Mouse (Mus musculus) gastrocnemius, adult 8-10 months (tissue): ENCODE measurements around the gene Cort. TPM values are rescaled to one million over a fixed set of nuclear protein-coding genes. Genes with fewer than 3 reads are reported as not detected.
"Not testable (repeated sequence)": the region's sequence is repeated elsewhere in the genome, so short reads cannot be mapped to it uniquely, and the experiment has no call there.

Experiments used
- DNase-seq, 2 experiments: peaks; one replicate each; pipeline ENCODE4 v3.0.0; 2022; ENCODE audit warnings: low spot score in 2 of 2
- total RNA-seq, 4 experiments: library from RNA; stranded (reverse); gene quantifications; 2 replicates each; pipeline ENCODE4 v1.2.4; 2022

The Cort gene
- under 1 TPM in 2 of 4 experiments, not detected in 2; 0.53 to 0.61 TPM for total RNA-seq

DNA sequence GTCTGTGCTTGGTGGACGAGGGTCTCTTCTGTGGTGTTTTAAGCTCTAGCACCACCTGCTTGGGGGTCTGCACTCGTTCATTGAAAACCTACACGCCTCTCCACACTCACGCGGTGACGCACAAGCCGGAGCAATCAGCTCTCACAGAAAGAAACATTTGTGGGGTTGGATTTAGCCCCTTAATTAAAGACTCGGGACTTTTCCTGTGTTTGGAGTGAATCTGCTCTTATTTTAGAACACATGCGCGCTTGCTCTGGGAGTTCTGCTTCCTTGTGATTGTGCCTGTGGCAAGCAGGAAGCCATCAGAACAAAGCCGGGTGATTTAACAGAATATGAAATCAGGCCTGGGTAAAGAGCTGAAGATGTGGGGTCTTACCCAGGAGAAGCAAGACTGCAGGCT lies at the start of gene Cort:
TSS of gene Cort (minus strand) at position 101 of the 400 bp plus-strand sequence.
- DNase-seq = no peak

DNA sequence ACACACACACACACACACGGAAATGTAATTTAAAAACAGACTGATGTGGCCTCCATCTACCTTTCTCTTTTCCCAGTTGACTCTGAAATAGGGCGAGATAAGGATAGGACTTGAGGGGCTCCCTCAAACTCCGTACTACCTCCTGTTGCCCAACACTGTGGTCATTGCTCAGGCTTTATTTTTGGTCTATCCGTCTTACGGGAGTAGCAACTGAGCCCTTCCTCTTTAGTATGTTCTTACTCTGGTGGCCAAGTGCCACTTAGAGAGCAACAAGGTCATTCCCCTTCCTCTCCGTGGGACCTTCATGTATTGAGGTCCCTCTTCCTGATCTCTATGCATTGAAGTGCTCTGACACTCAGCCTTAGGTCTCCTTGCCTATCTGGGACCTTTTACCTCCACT lies 47.1 kb upstream of the Cort start:
- no peak for DNase-seq

DNA sequence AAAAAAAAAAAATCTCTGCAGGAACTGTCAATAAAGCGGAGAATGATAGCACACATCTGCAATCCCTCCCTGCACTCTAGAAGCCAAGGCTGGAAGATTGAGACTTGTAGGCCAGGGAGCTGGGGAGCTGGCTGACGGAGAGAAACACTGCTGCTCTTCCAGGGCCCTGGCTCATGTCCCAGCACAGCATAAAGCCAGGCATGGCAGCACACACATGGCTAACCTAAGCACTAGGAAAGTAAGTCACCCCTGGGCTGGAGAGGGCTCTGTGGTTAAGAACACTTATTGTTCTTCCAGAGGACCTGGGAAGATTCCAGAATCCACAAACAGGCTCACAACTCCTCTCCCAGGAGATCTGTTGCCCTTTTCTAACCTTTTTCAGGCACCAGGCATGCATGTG lies 46.1 kb upstream of the Cort start:
- peak; percentile 41 to 61 for DNase-seq

DNA sequence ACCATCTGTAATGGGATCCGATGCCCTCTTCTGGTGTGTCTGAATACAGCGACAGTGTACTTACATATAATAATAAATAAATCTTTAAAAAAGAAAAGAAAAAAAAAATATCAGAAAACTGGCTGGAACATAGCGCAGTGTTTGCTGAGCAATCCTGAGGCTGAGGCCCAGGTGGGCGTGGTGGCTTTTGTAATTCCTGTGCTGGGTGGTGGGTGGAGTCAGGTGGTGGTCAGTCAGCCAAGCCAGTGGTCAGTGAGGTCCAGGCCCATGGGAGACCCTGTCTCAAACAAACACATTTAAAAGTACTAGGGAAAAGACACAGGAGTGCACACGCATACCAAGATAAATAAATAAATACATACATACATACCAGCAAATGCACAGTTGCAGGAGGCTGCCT lies 45.5 kb upstream of the Cort start:
- DNase-seq = peak; percentile 49 to 63

DNA sequence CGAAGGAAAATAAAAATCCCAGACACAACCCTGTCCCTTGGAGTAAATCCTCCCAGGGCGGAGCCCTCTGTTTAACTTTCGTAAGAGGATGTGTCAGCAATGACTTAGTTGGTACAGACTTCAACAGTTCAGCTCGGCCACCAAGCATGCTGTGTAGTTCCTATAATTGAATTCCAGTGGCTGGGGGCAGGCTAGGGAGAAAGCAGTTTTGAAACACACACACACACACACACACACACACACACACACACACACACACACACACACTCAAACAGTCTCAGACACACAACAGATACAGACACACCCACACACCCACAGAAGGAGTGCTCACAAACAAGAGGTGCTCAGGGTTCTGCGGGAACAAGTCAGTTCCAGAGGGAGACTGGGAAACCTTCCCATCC lies 45.0 kb upstream of the Cort start:
- DNase-seq = peak in 1 of 2 experiments; percentile 37

DNA sequence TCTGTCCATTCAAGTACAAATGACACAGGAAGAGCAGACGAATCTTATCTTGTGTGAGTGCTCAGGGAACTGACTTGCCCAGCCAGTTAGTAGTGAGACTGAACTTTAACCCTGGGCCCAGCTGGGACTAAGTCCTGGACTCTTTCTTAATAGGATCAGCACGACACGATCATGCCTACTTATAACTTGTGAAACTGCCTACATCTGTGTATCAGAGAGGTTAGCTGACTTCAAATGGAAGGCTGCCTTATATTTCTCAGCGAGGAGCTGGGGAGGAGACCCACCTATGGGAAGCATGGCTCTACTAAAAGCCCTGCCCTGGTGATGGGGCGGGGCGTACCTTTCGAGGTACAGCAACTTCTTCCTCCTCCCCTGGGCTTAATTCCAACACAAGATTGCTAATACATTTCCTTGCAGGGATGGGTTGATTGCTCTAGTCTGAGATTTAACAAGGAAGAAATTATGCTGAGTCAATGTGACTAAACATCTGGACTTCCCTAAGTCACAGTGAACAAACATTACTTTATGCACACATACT lies 43.9 kb upstream of the Cort start:
- no peak for DNase-seq

DNA sequence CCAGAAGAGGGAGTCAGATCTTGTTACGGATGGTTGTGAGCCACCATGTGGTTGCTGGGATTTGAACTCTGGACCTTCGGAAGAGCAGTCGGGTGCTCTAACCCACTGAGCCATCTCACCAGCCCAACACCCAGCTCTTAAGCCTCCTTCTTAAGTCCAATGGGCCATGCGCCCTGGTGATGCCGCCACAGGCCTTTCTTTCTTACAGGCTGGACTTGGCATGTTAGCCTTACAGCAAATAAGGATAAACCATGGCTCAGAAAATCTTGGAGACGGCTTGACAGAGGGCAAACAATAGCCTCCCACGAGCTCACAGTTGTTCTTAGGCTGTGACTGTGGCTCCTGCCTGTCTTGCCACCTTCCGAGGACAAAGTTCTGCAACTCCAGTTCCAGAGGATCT lies 43.4 kb upstream of the Cort start:
- not testable (repeated sequence) for DNase-seq

DNA sequence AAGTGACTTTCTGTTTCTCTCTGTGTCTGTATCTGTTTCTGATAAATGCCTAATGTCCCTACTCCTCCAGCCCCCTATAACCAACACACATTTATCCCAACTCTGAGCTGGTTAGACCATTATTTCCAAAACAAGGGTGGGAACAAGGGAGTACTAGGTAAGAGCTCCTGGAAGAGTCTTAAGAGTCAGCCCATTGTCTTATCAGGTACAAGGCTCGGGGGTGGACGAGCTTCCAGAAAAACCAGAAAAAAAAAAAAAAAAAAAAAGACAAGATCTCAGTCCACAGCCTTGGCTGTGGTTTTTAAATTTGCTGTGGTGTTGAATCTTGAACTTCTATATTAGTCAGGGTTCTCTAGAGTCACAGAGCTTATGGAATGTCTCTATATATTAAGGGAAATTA lies 41.5 kb upstream of the Cort start:
- DNase-seq = no peak

DNA sequence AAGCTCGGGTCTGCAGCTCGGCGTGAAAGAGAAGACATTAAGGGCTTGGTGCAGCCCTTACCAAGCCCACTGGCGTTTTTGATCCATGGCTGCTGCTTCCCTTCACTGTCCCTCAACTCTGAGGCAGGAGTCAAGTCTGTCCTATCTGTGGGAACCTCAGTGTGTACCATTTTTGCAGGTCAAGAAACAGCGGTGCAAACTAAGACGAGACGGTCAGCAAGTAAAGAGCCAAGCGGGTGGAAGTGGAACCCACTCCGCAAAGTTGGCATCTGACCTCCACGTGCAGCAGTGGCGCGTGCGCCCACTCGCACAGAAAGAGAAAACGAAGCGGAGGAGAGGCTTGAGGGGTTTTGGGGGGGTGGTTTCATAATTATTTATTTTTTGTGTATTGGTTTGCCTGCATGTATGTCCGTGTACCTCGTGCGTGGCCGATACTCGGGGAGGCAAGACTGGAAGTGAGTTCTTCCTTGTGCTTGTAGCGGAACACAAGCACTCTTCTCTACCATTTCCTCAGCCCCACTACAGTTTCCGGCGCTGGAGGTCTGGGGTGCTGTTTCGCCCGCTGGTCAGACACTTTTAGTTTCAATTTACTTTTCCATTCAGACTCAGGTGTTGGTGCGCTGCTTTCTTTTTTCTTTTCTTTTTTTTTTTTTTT lies 40.5 kb upstream of the Cort start:
- peak in 1 of 2 experiments; percentile 13 for DNase-seq

DNA sequence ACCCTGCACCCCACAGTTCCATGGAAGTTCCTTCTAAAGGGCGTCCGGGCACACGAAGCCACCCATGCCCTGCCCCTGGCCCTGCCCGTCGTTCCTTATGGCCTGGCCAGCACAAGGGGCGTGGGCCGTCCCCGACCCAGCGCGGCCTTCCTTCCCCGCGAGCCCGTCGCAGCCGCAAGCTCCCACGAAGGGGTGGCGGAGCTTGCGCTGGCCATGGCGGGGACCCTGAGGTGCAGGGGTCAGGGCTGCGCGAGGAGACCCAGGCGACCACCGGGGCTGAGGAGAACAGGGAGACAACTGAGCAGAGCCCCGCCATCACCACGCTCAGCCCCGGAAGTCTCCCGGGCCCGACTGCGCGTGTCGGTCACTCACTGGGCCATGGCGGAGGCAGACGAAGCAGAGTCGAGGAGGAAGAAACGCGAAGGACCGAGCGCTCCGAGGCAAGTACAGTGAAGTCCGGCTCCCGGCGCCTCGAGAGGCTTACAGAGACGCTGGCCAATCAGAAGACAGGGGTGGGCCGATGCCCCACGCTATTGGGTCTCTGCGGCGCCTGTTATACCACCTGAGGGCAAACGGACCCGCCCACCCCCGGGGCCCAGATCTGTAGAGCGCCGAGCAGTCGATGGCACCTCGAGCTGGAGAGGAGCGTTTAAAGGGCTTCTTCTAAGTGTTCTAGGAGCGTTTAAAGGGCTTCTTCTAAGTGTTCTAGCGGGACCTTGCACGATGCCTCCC lies 39.8 kb upstream of the Cort start, which contains the start of gene Pgd:
TSS of gene Pgd (minus strand) at position 557 of the 732 bp plus-strand sequence.
- peak; percentile 96 for DNase-seq

DNA sequence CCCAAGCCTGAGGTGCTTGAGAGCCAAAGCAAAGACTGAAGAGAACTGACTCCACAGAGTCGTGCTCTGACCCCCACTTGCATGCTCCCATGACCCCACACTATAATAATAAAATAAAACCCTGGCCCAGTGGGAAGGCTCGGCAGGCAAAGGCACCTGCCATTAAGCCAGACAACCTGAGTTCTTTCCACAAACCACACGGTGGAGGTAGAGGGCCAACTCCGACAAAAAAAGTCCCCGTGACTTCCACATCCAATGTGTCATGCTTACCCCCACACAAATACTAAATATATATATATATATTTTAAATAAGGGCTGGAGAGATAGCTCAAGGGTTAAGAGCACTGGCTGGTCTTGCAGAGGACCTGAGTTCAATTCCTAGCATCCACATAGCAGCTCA lies 37.6 kb upstream of the Cort start:
- no peak for DNase-seq

DNA sequence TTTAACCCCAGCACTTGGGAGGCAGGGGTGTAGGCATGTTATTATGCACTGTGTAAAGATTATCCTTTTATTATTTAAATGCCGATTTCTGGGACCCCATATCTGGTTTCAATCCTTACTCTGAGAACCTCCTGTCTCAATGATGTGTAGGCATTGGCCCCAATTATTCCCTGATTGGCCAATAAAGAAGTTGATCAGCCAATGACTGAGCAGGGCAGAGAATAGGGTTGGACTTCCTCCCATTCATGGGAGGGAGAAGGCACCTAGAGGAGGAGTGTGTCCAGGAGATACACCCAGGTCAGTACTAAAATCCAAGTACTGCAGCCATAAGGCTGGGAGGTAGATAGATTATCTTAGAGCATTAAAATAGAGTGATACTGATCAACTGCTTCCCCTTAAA lies 36.6 kb upstream of the Cort start:
- no peak for DNase-seq

DNA sequence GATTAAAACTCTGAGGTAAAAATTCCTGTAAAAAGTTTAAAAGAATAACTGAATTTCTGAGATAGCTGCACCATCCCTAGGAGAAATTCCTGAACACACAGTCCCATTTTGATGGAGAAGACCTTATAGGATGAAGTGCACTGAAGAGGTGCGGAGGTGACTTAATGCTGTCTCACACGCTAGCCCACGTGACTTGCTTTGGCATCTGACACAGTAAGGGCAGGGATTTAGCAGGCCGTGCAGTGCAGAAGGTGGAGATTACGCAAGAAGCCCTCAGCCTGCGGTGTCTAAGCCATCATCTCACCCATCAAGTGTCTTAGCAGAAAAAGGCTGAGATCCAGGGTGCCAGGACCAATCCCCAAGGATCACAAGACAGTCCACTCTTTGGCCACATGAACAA lies 34.6 kb upstream of the Cort start:
- DNase-seq = no peak

DNA sequence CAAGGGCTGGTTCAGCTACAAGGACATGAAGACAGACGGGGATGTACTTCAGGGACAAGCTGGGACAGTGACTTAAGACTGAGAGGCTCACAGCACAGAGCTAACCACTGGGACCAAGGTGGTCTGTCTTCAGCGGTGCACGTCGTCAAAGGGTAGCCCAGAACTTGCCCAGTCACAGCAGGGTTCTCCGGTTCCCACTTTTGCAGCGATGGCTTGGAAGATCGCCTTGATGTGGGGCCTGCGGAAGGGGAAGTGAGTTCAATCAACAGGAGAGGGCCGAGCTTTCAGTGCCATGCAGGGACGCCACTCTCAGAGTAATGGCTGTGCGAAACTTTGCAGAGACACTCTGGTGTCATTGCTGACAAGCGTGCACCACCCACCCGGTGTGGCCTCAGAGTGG lies 33.3 kb upstream of the Cort start:
- DNase-seq = no peak

DNA sequence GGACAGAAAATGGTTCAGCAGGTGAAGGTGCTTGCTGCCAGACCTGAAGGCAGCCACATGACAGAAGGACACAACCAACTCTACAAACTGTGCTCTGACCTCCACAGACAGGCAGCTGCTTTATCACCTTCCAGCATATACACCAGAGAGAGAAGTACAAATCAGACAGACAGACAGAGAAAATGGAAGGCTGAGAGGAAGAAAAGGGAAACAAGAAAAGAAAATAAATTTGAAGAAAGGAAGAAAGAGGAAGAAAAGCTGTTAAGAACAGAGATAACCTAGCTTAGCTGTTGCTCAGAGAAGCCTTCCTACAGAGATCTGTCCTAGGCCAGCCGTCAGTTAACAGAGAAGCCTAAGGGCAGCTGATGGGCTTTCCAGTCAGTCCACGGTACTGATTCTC lies 32.6 kb upstream of the Cort start:
- DNase-seq = no peak

DNA sequence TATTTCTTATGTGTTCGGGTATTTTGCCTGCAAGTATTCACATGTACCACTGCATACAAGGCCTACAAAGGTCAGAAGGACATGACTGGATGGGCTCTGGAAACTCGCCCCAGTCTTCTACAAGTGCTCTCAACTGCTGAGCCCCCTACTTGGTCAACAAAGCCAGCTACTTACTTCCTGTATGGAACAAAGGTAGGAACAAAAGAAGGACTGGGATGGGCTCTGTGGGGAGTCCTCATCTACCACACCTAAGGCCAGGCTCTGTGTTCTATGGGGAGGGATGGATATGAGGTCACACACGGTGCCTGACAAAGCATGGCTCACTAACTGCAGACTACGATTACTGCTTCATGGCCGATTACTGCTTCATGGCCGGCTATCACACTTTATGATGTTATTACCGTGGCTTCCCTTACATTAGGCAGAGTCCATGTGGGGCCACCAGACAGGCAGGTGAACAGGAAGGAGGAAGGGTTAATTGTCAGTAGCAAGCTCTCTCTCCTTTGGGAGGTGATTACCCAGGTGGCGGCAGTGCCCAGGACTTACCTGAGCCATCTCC lies 30.9 kb upstream of the Cort start:
- DNase-seq = no peak

DNA sequence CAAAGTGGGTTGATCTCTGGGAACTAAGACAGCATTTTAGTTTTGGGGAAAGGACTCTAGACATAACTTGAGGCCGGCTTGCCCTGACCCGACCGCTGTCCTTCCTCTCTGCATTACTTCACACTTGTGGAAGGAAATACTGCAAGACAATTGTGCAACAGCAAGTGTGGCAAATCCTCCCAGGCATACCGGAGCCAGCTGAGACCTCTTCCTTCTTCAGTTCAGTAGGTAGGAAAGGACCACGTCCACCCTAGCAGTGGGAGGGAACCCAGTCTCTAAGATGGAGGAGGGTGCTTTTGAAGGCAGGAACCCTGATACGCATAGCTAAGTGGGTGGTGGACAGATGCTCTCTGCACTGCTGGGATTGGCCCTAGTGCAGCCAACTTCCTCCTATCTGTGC lies 29.1 kb upstream of the Cort start:
- DNase-seq = no peak

DNA sequence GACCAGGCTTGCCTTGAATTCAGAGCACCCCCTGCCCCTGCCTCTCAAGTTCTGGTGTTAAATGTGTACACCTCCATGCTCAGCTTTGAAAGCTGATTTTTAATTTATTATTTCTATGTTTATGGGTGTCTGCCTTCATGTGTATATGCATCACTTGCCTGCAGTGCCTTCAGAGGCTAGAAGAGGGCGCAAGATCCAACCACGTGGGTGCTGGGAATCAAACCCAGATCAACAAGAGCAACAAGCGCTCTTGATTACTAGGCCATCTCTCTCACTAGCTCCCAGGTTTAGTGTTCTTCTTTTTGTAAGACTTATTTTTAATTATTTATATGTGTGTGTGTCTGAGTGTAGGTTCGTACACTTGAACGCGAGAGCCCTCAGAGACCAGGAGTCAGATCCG lies 28.3 kb upstream of the Cort start:
- DNase-seq = no peak

DNA sequence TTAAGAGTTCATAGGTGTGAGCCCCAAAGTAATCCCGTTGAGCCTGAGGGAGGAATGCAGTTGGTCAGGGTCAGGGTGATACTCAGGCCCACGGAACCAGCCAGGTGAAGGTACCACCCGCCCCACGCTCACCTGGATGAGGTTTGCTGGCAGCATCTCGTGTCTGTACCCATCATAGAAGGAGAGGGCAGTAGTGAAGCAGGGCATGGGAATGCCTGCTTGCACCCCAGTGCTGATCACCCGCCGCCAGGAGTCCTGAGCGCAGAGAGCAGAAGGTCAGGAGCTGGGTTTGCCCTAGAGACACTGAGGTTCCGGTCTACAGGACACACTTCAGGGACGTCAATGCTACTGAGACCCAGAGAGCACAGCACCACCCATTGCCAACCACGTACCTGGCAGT lies 24.2 kb upstream of the Cort start:
- no peak for DNase-seq

DNA sequence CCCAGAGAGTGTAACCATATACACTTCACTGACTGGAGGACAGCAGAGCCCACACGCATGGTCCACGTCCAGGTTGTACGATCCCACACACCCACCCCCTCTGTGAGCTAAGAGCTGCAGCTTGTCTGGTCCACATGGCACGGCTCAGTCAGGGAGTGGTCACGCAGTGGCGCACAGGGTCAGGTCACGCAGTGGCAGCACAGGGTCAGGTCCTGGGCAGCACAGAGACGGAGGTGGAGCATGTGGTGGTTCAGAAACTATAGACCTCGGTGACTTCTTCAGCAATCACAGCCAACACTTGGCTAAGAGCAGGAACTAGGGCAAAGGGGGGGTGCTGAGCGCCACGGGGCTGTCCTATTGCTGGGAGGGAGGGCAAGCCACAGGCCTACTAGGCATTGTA lies 23.7 kb upstream of the Cort start:
- DNase-seq = peak; percentile 21 to 45

DNA sequence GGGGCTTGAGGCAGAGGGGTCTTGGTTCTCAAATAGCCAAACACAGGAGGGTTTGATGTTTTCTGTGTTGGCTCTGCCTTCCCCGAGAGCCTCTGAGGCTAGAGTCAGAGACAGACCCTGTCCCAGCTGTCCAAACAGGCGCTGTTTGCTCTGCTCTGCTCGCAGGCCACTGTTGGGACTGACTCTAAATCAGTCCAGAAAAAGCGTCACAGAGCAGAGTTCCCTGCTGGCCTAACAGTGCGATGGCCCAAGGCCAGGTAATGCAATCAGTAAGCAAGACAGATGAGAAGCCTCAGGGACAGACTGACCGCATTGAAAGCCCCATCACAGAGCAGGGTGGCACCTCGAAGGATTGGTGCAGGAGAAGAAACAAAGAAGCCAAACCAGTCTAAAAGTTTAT lies 23.0 kb upstream of the Cort start:
- peak; percentile 30 to 43 for DNase-seq

DNA sequence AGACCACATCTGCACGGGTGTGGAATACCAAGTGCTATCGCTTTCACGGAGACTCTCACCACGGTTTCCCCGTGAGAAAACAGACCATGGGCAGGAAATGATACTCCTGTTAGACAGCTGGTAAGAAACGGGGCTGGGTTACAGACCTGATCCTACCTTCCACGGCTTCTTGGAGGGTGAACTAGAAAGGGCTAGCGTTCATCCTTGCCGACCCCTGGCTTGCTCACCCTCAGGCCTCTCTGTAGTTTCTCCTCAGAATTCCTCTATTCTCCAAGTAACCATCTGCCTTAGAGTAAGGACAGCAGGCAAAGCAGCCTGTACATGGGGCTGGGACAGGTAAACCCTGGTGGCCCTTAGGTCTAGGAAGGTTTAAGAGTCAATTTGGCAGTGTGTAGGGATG lies 22.6 kb upstream of the Cort start:
- DNase-seq = no peak

DNA sequence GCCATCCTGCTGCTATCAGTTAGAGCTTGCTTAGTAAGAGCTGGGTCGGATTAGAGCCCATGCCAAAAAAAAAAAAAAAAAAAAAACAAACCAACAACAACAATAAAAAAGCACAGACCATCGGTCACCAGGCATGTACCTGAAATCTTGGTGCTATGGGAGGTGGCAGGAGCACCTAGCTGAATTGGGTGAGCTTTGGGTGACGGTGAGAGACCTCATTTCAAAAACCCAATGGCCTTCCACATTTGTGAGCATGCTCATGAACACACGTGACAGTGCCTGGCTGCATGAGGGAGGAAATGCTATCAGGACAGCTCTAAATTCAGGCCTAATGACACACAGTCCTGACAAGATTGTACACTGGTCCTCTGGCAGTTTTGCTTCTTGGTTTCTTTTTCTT lies 21.5 kb upstream of the Cort start:
- no peak for DNase-seq
